Mouse (Mus musculus): ENCODE results near the gene Cck.

Gene Cck

DNA sequence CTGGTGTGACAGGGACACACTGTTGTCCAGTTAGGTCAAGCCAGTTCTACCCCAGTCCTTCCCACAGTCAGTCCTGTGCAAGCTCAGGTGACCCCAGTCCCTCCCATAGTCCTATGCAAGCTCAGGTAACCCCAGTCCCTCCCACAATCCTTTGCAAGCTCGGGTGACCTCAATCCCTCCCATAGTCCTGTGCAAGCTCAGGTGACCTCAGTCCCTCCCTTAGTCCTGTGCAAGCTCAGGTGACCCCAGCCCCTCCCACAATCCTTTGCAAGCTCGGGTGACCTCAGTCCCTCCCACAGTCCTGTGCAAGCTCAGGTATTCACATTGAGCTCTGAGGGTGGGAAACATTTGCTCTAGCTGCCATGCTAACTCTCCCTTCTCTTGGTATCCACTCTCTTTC lies 35.5 kb downstream of the Cck start:
- no peak for DNase-seq (ENCODE audit: low read depth)

DNA sequence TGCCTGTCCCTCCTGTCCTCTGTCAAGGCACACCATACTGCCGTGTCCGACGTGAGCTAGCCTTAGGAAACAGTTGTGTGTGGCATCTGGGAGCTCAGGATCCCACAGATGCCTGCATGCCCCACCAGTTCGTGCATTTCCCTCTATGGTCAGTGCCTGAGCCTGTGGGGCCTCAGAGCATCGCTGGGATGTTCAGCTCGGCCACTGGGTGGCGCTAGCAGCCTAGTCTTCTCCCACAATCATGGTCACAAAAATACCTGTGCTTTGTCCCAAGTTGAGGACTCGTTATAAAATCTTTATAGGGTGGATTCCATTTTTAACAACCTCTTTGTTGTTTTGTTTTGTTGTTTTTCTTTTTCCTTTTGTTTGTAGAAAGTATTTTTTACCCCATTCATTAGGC lies 37.0 kb downstream of the Cck start:
- peak; percentile 69 for DNase-seq (ENCODE audit: low read depth)

DNA sequence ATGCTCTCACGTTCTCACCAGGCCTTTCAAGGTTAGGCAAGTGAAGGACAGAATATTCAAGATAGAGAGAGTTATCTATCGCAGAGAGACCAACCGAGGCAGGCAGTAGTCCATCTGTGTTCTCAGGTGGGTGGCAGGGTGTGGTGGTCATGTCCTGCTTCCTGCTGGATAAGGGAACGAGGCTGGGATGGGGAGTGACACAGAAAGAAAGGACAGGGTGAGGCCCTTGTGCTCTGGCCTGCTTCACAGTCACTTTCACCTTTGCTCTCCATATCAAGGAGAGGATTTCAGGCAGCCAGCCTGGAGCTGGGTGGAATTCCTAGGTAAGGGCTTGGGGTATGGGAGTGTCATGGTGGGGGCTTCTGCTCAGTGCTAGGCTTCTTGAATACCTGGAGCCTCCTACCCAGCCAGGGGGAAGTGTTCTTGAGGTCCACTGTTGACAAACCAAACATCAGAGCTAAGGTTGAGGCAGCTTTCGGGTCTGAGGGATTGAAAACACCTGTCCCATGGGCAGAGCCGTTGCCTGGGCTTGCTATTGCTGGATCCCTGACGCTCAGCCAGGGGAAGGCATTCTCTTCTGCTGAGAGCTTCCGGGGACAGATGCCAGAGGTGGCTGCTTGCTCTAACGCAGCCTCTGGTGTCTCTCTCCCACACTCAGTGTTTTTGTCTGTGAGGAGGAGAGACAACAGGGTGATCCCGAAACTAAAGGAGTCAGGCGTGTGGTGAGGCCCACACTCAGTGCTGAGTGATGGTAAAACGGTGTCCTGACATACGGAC lies 38.6 kb downstream of the Cck start:
- no peak for DNase-seq (ENCODE audit: low read depth)

DNA sequence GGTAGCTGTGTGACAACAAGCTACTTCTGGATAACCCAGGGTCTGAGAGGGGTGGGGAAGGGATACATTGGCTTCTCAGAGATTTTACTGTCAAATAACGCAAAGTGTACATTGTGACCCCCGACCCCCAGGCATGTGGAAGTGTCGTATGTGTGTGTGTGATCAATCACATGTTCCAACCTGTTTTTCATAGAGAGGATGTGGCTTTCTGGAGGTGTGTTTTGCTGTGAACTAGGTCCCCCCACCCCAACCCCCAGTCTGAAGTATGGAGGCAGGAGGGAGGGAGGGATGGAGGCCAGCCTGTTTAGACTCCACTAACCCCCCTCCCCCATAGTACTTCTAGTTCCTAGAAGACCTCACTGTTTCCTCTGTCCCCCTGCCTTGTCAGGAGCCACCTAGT lies 40.6 kb downstream of the Cck start:
- peak; percentile 66 for DNase-seq (ENCODE audit: low read depth)

DNA sequence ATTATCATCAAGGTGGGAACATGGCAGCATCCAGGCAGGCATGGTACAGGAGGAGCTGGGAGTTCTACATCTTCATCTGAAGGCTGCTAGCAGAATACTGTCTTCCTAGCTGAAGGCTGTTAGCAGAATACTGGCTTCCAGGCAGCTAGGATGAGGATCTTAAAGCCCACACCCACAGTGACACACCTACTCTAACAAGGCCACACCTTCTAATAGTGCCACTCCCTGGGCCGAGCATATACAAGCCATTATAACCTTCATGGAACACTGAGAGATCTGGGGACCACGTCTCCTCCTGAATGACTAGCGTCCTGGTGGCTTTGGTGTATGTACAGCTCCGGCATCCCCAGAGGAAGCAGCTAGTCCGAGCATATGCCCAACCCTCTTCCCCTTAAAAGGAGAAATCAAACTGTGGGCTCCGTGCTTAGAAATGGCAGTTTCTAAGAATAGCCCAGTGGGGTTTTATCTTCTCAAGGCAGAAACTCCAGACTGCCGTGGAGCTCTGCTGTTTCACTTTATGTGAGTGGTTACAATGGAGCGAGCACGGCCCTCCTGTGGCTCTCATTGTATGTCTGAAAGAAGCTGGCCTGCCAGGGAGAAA lies 43.1 kb downstream of the Cck start:
- DNase-seq (ENCODE audit: low read depth) = peak; percentile 19

DNA sequence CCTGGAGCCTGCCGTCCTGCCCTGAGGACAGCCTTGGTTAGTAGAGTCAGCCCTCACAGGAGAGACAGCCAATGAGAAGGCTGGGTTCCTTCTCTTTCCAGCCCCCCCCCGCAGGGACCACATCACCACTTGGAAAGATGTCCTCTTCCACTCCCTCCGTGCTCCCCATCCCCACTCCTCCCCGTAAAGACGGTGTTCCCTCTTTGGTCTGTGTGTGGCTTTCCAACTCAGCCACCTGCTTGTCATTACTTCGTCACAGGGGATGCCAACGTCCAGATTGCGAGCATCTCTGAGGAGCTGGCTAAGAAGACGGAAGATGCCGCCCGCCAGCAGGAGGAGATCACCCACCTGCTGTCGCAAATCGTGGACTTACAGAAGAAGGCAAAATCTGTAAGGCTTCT lies 49.1 kb downstream of the Cck start:
- DNase-seq (ENCODE audit: low read depth) = no peak

DNA sequence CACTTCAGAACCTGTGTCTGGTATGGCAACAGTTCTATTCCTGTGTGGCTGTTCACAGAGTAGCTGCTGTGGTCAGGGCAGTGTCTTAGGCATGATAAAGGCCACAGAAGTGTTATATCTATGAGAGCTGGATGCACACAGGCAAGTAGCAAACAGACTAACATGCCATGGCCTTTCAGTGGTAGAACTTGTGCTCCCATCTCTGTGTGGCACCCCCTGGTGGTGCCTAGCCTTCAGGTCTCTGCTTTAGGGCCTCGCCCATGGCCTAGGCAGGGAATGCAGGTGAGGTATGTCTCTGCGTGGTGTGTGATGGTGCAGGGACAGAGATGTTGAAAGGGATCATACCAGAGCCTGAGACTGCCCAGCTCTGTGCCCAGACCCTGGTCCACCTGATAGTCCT lies 50.1 kb downstream of the Cck start:
- DNase-seq (ENCODE audit: low read depth) = peak; percentile 27

DNA sequence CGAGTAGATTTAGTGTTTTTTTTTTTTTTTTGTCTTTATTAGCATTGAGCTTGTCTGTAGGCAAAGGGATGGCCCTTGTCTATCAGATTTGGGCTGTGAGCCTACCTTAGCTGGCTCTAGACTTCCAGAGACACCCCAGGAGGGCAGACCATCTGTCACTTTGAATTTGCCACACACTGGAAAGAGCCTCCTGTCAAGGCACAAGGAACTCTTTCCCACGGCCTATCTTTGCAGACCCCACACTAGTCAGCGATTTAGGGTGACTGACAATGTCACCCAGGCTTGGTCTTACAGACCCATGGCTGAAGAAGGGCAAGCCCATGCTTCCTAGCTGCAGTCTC lies 51.2 kb downstream of the Cck start:
- DNase-seq (ENCODE audit: low read depth) = no peak

DNA sequence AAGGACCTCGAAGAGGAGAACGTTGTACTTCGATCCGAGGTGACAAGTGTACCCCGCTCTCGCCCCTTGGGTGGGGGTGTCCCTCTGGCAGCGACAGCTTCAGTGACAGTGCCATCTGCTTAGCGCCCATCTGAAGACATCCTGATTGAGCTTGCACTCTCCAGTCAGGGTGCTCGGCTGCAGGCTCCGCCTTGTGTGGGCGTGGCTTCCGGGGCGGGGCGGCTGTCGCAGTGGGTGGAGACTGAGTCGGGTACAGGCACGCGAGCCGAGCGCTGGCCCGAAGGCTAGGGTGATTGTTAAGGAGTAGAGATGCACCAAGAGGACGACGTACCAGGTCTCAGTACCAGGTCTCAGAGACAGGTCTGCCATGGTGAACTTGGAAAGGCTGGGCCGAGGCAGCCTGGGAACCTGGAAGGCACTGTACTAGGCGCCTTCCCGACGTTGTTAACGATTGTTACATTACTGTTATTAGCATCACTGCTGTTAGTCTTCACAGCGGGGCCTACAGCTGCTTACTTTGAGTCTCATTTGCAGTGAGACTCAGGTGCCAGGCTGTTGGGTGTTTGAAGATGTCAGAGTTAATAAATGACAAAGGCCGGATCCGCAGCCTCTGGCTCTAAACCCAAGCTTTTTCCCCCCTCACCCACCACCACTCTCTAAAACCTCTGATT lies 51.7 kb downstream of the Cck start:
- DNase-seq (ENCODE audit: low read depth) = no peak

DNA sequence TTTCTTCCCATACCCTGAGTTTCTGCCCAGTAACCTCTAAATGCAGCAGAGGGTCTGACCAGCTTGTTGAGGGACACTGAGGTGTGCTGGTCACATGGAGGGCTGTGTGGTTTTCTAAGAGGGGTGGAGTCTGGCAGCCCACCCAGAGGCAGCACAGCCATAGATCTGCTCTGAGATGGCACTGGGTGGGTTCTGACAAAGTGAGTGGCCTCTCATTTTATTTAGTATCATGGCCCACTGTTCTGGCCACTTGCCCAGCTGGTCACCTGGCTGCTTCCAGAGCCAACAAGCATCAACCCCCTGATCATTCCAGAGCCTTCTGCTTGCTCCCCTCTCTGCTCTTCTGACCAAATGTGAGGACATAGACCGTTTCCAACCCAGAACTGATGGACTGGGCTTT lies 53.3 kb downstream of the Cck start:
- DNase-seq (ENCODE audit: low read depth) = no peak
